Mouse (Mus musculus) urinary bladder, postnatal 36 days (tissue): Measurements from ENCODE around the gene Olfr490.

Source experiments
- DNase-seq, 2 experiments: peaks; one replicate each; pipeline ENCODE4 v3.0.0; 2022; ENCODE audit warnings: low spot score in 2 of 2, mixed read lengths in 1 of 2

Gene Olfr490

GRCm38 (mm10) chr7:108288834-108289233 is at the start of gene Olfr490:
Olfr490 (minus strand) TSS chr7:108288934.
- DNase-seq: no peak

DNA sequence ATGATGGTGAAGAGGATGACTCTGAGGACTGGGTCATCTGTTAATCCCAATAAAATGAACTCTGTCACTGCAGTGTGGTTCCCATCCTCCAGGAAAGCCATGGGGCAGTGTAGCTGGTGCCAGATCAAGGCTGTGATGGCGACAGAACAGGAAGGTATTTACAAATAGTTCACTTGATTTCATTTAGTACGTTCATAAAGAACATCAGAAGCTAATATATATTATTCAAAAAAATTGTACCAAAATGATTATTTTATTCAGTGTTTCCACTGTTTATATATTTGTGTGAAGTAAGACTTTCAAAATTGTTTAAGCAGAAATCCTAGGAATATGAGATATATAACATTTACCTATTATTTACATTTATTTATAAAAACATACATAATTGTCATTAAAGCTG is 34.8 kb upstream of the Olfr490 start, which contains the start of gene Olfr492:
TSS of gene Olfr492 (minus strand) at position 101 of the 400 bp plus-strand sequence.
- no peak for DNase-seq

- DNase-seq: no peak
Measured at GRCm38 (mm10) chr7:108313151-108313550, 24.4 kb upstream of the Olfr490 start, which contains the start of gene Olfr491. Olfr491 (plus strand) TSS chr7:108313451.

DNA sequence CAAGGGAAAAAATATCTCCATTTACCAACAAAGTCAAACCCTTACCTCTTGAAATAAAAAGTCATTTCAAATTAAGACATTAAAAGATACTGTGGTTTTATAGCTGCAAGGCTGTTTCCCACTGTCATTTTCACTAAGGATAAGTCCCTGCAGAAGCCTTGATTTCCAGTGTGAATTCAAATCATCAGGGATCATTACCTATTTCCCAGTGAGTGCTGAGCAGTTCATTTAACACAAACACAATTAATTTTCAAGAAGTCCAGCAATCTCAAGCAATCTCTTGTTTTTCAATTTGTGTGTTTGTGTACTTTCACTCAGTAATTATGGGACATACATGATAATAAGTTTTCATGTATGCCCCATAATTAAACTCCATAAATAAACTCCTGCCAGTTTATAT is 30.5 kb downstream of the Olfr490 start, which contains the start of gene Olfr488:
TSS of gene Olfr488 (minus strand) at position 101 of the 400 bp plus-strand sequence.
- DNase-seq: no peak
